Mouse (Mus musculus): ENCODE data around the gene Wnt4.

The Wnt4 gene

GRCm38 (mm10) chr4:137305831-137306576, 28.7 kb downstream of the Wnt4 start:
- DNase-seq (ENCODE audit: extremely low read depth, insufficient read length, low spot score), result no peak

GRCm38 (mm10) chr4:137306577-137306888, 29.2 kb downstream of the Wnt4 start:
- no peak for DNase-seq (ENCODE audit: extremely low read depth, insufficient read length, low spot score)

- no peak for DNase-seq (ENCODE audit: extremely low read depth, insufficient read length, low spot score)
Measured at GRCm38 (mm10) chr4:137306991-137307706, 29.9 kb downstream of the Wnt4 start.

DNA sequence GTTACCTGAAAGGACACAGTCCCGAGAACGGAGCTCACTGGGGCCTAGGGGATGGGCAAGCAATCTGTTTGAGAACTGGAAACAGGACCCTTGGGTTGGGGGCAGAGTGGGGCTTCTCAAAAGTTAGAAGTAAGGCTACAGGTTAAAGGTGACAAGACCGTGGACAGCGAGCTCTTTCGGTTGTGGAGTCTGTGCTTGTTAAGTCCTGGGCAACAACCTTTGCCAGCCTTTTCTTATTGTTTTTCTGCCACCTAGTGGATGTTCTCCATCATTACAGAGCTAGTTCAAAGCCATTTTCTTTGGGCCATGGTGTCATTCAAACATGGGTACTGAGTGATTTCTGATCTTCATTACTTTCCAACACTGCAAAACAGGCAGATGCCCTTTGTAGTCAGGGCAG, 31.1 kb downstream of the Wnt4 start:
- no peak for DNase-seq (ENCODE audit: extremely low read depth, insufficient read length, low spot score)

- DNase-seq (ENCODE audit: extremely low read depth, insufficient read length, low spot score), result no peak
Measured at GRCm38 (mm10) chr4:137313511-137313910, 36.2 kb downstream of the Wnt4 start.

DNA sequence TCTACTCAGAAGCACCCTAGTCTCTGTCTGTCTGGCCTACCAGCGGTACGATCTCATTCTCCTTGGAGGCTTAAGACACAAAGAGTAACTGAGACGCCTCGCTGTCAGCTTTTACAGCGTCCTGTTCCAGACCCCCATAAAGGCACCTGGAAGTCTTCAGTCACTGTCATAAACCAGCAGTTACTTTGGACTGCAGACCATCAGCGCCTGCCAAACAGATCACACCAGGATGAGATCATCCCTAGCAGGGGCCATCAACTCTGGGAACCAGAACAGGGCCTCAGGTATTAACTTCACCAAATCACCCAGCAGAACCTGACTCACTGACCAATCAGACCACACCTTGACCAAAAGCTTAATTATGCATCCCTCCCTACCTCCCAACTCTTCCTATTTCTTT, 37.3 kb downstream of the Wnt4 start:
- no peak for DNase-seq (ENCODE audit: extremely low read depth, insufficient read length, low spot score)

GRCm38 (mm10) chr4:137315061-137315460, 37.8 kb downstream of the Wnt4 start:
- no peak for DNase-seq (ENCODE audit: extremely low read depth, insufficient read length, low spot score)

DNA sequence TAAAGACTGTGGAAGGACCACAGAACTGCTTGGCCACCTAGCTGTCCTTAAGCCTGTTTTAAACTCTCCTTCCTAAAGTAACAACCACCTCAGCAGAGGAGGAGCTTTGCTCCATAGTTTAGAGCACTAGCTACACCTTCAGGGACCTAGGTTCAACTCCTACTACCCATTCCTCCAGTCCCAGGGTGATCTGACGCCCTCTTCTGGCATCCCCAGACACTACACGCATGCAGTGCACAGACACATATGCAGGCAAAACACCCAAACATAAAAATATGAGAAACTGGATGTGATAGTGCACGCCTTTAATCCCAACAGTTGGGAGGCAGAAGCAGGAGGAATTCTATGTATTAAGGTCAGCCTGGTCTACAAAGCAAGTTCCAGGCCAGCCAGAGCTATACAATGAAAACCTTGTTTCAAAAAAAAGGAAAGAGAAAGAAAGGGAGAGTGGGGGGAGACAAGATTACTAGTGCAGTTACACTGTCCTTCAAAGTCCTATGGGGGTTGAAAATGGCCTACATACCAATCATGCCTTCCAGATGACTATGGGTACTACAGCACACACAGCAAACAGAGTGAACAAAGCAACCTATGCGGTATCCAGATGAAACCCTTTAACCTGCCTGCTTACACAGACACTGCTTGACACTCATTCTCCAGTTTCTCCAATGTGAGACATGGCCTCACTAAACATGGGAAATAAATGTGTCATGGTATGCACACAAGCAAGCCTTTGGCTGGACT, 38.9 kb downstream of the Wnt4 start:
- DNase-seq (ENCODE audit: extremely low read depth, insufficient read length, low spot score), result no peak

DNA sequence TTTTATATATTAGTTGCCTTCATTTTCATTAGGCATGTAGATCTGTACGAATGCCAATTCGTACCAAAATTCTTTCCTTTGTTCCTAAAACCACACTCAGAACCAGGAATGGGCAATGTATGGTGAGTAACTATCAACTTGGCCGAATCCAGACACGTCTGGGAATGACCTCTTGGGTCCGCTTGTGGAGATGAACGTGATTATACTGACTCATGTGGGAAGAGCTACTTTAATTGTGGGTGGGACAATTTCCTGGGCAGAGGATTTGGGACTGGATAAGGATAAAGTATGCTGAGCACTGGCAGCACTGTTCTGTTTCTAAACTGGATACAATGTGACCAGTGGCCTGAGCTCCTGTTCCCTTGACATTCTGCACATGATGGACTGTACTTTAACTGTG, 47.6 kb downstream of the Wnt4 start:
- DNase-seq (ENCODE audit: extremely low read depth, insufficient read length, low spot score), result no peak

DNA sequence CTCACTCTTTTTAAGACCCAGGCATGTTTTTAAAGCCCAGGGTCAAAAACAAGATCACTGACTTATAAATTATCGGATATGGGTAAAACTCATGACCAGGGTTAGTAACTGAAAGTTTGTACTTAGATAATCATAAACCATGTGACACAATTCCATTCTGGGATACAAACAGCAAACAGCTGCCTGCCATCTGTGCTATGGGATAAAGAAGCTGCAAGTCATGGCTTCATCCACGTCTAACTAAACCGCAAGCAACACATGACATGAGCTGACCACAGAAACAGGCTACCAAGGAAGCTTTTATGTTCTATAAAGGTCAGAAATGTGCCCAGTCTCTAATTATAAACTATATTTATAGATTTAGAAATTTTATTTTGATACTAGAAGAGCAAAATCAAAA, 49.2 kb downstream of the Wnt4 start:
- no peak for DNase-seq (ENCODE audit: extremely low read depth, insufficient read length, low spot score)

DNA sequence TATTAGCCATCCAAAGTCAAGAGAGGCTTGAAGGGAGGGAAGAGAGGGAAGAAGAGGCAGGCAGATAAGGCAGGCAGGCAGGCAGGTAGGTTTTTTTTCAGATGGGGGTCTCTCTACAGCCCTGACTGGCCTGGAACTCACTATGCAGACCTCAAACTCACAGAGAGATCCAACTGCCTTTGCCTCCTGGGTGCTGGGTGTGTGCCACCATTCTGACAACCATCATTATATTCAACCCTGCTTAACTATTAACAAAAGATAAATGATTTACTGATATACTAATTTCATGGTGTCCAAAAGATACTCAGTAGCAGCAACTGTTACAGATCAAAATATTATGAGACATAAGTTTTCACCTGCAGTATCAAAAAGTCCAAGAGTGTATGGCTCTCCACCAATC, 54.8 kb downstream of the Wnt4 start:
- no peak for DNase-seq (ENCODE audit: extremely low read depth, insufficient read length, low spot score)

- no peak for DNase-seq (ENCODE audit: extremely low read depth, insufficient read length, low spot score)
Measured at GRCm38 (mm10) chr4:137336468-137336867, 59.2 kb downstream of the Wnt4 start.

DNA sequence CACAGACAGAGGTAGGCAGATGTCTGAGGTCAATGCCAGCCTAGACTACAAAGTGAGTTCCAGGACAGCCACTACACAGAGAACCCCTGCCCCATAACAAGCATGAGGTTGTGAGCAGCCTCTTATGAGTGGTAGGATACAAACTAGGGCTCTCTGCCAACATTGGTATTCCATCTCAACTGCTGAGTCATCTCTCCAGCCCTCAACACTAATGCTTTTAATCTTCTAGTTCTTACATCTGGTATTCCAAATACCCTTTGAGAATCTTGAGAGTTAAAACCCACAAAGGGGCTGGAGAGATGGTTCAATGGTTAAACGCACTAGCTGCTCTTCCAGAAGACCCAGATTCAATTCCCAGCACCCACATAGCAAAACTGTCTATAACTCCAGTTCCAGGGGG, 62.1 kb downstream of the Wnt4 start:
- peak; percentile 51 for DNase-seq (ENCODE audit: extremely low read depth, insufficient read length, low spot score)

GRCm38 (mm10) chr4:137342816-137343215, 65.5 kb downstream of the Wnt4 start:
- no peak for DNase-seq (ENCODE audit: extremely low read depth, insufficient read length, low spot score)

DNA sequence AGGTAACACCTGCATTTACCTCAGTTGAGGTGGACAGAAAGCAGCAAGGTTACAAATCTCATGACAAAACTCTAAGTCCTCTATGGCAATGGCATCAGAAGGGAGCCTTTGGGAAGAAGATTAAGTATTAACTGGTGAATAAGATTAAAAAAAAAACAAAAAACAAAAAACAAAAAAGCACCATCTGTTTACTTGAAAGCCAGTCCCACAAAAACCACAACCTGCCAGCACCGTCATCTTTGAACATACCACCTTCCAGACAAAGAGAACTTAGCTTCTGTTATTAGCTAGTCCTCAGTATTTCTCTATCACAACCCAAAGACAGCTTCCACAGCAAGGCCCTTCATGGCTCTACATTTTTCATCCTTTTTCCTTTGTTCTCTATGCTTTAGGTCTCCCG, 67.8 kb downstream of the Wnt4 start:
- no peak for DNase-seq (ENCODE audit: extremely low read depth, insufficient read length, low spot score)

- no peak for DNase-seq (ENCODE audit: extremely low read depth, insufficient read length, low spot score)
Measured at GRCm38 (mm10) chr4:137345790-137346189, 68.5 kb downstream of the Wnt4 start.

All from 3134 (cell line).